Mouse (Mus musculus): ENCODE data around the gene Add1.

DNA sequence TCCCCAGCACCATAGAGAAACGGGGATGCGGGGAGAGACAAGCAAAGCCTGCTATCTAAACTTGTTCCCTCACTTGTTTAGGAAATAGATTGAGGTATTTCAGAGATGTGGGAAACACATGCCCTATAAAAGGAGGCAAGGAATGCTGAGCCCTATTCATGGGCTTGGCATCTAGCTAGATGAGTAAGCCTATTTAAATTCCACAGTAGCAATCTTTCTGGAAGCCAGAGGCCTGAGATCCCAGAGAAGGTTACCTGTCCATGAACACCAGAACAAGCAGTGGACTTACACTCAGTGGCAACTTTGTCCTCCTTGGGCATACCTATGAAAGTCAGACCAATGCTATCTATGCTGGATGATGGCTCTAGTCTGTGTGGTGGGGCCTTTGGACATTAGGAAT lies 89.8 kb downstream of the Add1 start:
- TF ChIP-seq CTCF (IDR thresholded peaks at IDR 0.05; ENCODE audit: extremely low read depth, insufficient read depth, insufficient read length, insufficient replicate concordance) (no peak), POLR2A (IDR thresholded peaks at IDR 0.05; ENCODE audit: low read depth, low read length) (no peak)

Measured in spleen, adult 2 months (tissue).